Mouse (Mus musculus) forebrain, embryonic 15.5 days (tissue): ENCODE results near the gene Rab40c. TPM values are rescaled to one million over a fixed set of nuclear protein-coding genes. Genes with fewer than 3 reads are reported as not detected.

ENCODE experiments used
- ATAC-seq: fragments of 200-750 bp; cut with Nextera tagmentation; replicated peaks from 2 replicates; pipeline ENCODE4 v1.8.0; 2017; ENCODE audit warnings: mild to moderate bottlenecking, moderate TSS enrichment, moderate library complexity
- H3K27ac ChIP-seq: fragments of 300-500 bp; sonication (generic); replicated peaks from 2 replicates; pipeline ENCODE4 v1.5.1; 2015; ENCODE audit warnings: mild to moderate bottlenecking, inconsistent platforms
- H3K27me3 ChIP-seq: fragments of 300-500 bp; sonication (generic); 2 replicates; pipeline ENCODE4 v1.6.1; 2015; ENCODE audit warnings: inconsistent platforms
- H3K36me3 ChIP-seq: fragments of 300-500 bp; sonication (generic); 2 replicates; pipeline ENCODE4 v1.6.1; 2015; ENCODE audit warnings: mild to moderate bottlenecking, inconsistent platforms
- H3K4me1 ChIP-seq: fragments of 300-500 bp; sonication (generic); 2 replicates; pipeline ENCODE4 v1.6.1; 2015; ENCODE audit warnings: inconsistent platforms
- H3K4me2 ChIP-seq: fragments of 300-500 bp; sonication (generic); replicated peaks from 2 replicates; pipeline ENCODE4 v1.6.1; 2015; ENCODE audit warnings: mild to moderate bottlenecking, inconsistent platforms
- H3K4me3 ChIP-seq: fragments of 300-500 bp; sonication (generic); 2 replicates; pipeline ENCODE4 v1.5.1; 2015; ENCODE audit warnings: mild to moderate bottlenecking, inconsistent platforms
- H3K9ac ChIP-seq: fragments of 300-500 bp; sonication (generic); replicated peaks from 2 replicates; pipeline ENCODE4 v1.6.1; 2015; ENCODE audit warnings: mild to moderate bottlenecking, inconsistent platforms
- H3K9me3 ChIP-seq: fragments of 300-500 bp; sonication (generic); 2 replicates; pipeline ENCODE4 v1.6.1; 2016; ENCODE audit warnings: inconsistent platforms
- WGBS: fragments of 180-500 bp; shearing (Covaris S2); methylation state at CpG from one replicate; pipeline ENCODE4 v1.1.7; 2015; ENCODE audit warnings: mixed read lengths; 5-methylcytosine and 5-hydroxymethylcytosine counted together
- polyA plus RNA-seq: library from polyadenylated mRNA; unstranded; fragments of >200 nt; fragmentation: Nextera tagmentation; extraction: Ambion mirVana; gene quantifications from 2 replicates; pipeline ENCODE4 v1.2.1, GENCODE M21; 2015

The Rab40c gene
- polyA plus RNA-seq, 1 experiment from 2014 or later = 52.6 TPM

GRCm38 (mm10) chr17:25916931-25917647, 2.4 kb downstream of the Rab40c start:
- Histone ChIP-seq H3K9ac (no peak overlapping the region), H3K4me1 (peaks cover 28% of the 10 kb centered on the region), H3K27ac (no peak overlapping the region), H3K4me2 (no peak overlapping the region), H3K36me3 (0 out of 2 replicates have a peak, but pooled peaks cover 6% of the 10 kb centered on the region), H3K27me3 (no peaks in the 10 kb centered on the region), H3K4me3 (no peak overlapping the region), H3K9me3 (no peaks in the 10 kb centered on the region)
- ATAC-seq = no peak
- 82% methylated on average over 8 of the region's 8 CpGs for WGBS

GRCm38 (mm10) chr17:25914295-25914694, 5.2 kb downstream of the Rab40c start:
- no peak for ATAC-seq
- H3K9ac ChIP-seq = no peak overlapping the region
- peaks cover 23% of the 10 kb centered on the region for H3K4me1 ChIP-seq
- H3K27ac ChIP-seq = no peak overlapping the region
- no peaks in the 10 kb centered on the region for H3K27me3 ChIP-seq
- no peak overlapping the region for H3K4me2 ChIP-seq
- no peak overlapping the region for H3K4me3 ChIP-seq
- H3K36me3 ChIP-seq = 0 out of 2 replicates have a peak, but pooled peaks cover 8% of the 10 kb centered on the region
- WGBS = 86% methylated on average over 4 of the region's 4 CpGs
- no peaks in the 10 kb centered on the region for H3K9me3 ChIP-seq

GRCm38 (mm10) chr17:25913877-25914275, 5.7 kb downstream of the Rab40c start:
- Histone ChIP-seq H3K27ac (no peak overlapping the region), H3K4me3 (no peak overlapping the region), H3K9ac (no peak overlapping the region), H3K4me1 (peaks cover 22% of the 10 kb centered on the region), H3K36me3 (0 out of 2 replicates have a peak, but pooled peaks cover 8% of the 10 kb centered on the region), H3K27me3 (no peaks in the 10 kb centered on the region), H3K9me3 (no peaks in the 10 kb centered on the region), H3K4me2 (no peak overlapping the region)
- no peak for ATAC-seq
- 86% methylated on average over 1 of the region's 1 CpGs for WGBS

GRCm38 (mm10) chr17:25913186-25913876, 6.2 kb downstream of the Rab40c start:
- 93% methylated on average over 14 of the region's 14 CpGs for WGBS
- Histone ChIP-seq H3K9me3 (no peaks in the 10 kb centered on the region), H3K27me3 (no peaks in the 10 kb centered on the region), H3K4me1 (peaks cover 16% of the 10 kb centered on the region), H3K4me3 (no peak overlapping the region), H3K9ac (no peak overlapping the region), H3K27ac (no peak overlapping the region), H3K36me3 (0 out of 2 replicates have a peak, but pooled peaks cover 8% of the 10 kb centered on the region), H3K4me2 (no peak overlapping the region)
- ATAC-seq = no peak

GRCm38 (mm10) chr17:25911816-25912215, 7.7 kb downstream of the Rab40c start:
- Histone ChIP-seq H3K9ac (no peak overlapping the region), H3K4me3 (no peak overlapping the region), H3K4me1 (peaks cover 1% of the 10 kb centered on the region), H3K27ac (no peak overlapping the region), H3K36me3 (0 out of 2 replicates have a peak, but pooled peaks cover 6% of the 10 kb centered on the region), H3K27me3 (no peaks in the 10 kb centered on the region), H3K4me2 (no peak overlapping the region), H3K9me3 (no peaks in the 10 kb centered on the region)
- no peak for ATAC-seq
- WGBS = 92% methylated on average over 4 of the region's 4 CpGs

GRCm38 (mm10) chr17:25907640-25908039, 11.9 kb downstream of the Rab40c start:
- Histone ChIP-seq H3K9ac (no peak overlapping the region), H3K4me3 (no peak overlapping the region), H3K4me2 (no peak overlapping the region), H3K27me3 (no peaks in the 10 kb centered on the region), H3K36me3 (0 out of 2 replicates have a peak, but pooled peaks cover 3% of the 10 kb centered on the region), H3K27ac (no peak overlapping the region), H3K9me3 (no peaks in the 10 kb centered on the region), H3K4me1 (no peaks in the 10 kb centered on the region)
- ATAC-seq = no peak
- WGBS = 81% methylated on average over 2 of the region's 2 CpGs

- no peaks in the 10 kb centered on the region for H3K4me1 ChIP-seq
- H3K9me3 ChIP-seq = no peaks in the 10 kb centered on the region
- no peak overlapping the region for H3K4me2 ChIP-seq
- H3K27me3 ChIP-seq = no peaks in the 10 kb centered on the region
- no peak for ATAC-seq
- no peak overlapping the region for H3K27ac ChIP-seq
- H3K4me3 ChIP-seq = no peak overlapping the region
- 90% methylated on average over 3 of the region's 3 CpGs for WGBS
- H3K36me3 ChIP-seq = no peaks in the 10 kb centered on the region
- H3K9ac ChIP-seq = no peak overlapping the region
Observed at GRCm38 (mm10) chr17:25903061-25903460, 16.5 kb downstream of the Rab40c start.

GRCm38 (mm10) chr17:25900193-25900592, 19.3 kb downstream of the Rab40c start:
- WGBS = 94% methylated on average over 1 of the region's 1 CpGs
- no peak for ATAC-seq
- no peaks in the 10 kb centered on the region for H3K36me3 ChIP-seq
- H3K9me3 ChIP-seq = no peaks in the 10 kb centered on the region
- H3K9ac ChIP-seq = no peak overlapping the region
- H3K4me3 ChIP-seq = no peak overlapping the region
- H3K27me3 ChIP-seq = no peaks in the 10 kb centered on the region
- no peak overlapping the region for H3K27ac ChIP-seq
- no peaks in the 10 kb centered on the region for H3K4me1 ChIP-seq
- no peak overlapping the region for H3K4me2 ChIP-seq

GRCm38 (mm10) chr17:25895891-25896290, 23.6 kb downstream of the Rab40c start:
- no peak overlapping the region for H3K9ac ChIP-seq
- no peak overlapping the region for H3K27ac ChIP-seq
- H3K27me3 ChIP-seq = no peaks in the 10 kb centered on the region
- H3K4me1 ChIP-seq = peaks cover 6% of the 10 kb centered on the region
- 72% methylated on average over 12 of the region's 12 CpGs for WGBS
- H3K36me3 ChIP-seq = no peaks in the 10 kb centered on the region
- no peak overlapping the region for H3K4me3 ChIP-seq
- H3K9me3 ChIP-seq = no peaks in the 10 kb centered on the region
- ATAC-seq = no peak
- H3K4me2 ChIP-seq = no peak overlapping the region

GRCm38 (mm10) chr17:25895415-25895814, 24.1 kb downstream of the Rab40c start:
- no peak for ATAC-seq
- Histone ChIP-seq H3K4me3 (no peak overlapping the region), H3K4me2 (no peak overlapping the region), H3K9me3 (no peaks in the 10 kb centered on the region), H3K27ac (no peak overlapping the region), H3K36me3 (0 out of 2 replicates have a peak, but pooled peaks cover 3% of the 10 kb centered on the region), H3K9ac (no peak overlapping the region), H3K27me3 (no peaks in the 10 kb centered on the region), H3K4me1 (peaks cover 6% of the 10 kb centered on the region)
- 33% methylated on average over 2 of the region's 2 CpGs for WGBS

GRCm38 (mm10) chr17:25893975-25894617, 25.4 kb downstream of the Rab40c start:
- H3K4me2 ChIP-seq = no peak overlapping the region
- WGBS = 37% methylated on average over 2 of the region's 2 CpGs

GRCm38 (mm10) chr17:25888837-25889236, 30.7 kb downstream of the Rab40c start:
- no peak overlapping the region for H3K9ac ChIP-seq
- ATAC-seq = no peak
- H3K27me3 ChIP-seq = no peaks in the 10 kb centered on the region
- H3K36me3 ChIP-seq = peaks cover 22% of the 10 kb centered on the region
- no peaks in the 10 kb centered on the region for H3K4me1 ChIP-seq
- H3K4me2 ChIP-seq = no peak overlapping the region
- no peaks in the 10 kb centered on the region for H3K9me3 ChIP-seq
- 75% methylated on average over 3 of the region's 3 CpGs for WGBS
- peak overlapping the region; percentile 48; the same call in 1 of the 2 replicates for H3K27ac ChIP-seq
- no peak overlapping the region for H3K4me3 ChIP-seq

More at GRCm38 (mm10) chr17:25893975-25894617, 25.4 kb downstream of the Rab40c start:
- peaks cover 8% of the 10 kb centered on the region; the same call in 1 of the 2 replicates for H3K36me3 ChIP-seq
- H3K9ac ChIP-seq = no peak overlapping the region
- H3K27ac ChIP-seq = peak overlapping the region; percentile 67
- H3K9me3 ChIP-seq = no peaks in the 10 kb centered on the region
- no peaks in the 10 kb centered on the region for H3K27me3 ChIP-seq
- peaks cover 6% of the 10 kb centered on the region for H3K4me1 ChIP-seq
- ATAC-seq = peak; percentile 84
- H3K4me3 ChIP-seq = no peak overlapping the region
